Mouse (Mus musculus) A20 (cell line): ENCODE results near the gene Ube2q2.
"Not testable (repeated sequence)": the region's sequence is repeated elsewhere in the genome, so short reads cannot be mapped to it uniquely, and the experiment has no call there.

Experiments
- DNase-seq: peaks from one replicate; pipeline ENCODE4 v3.0.0-alpha.2; 2011; ENCODE audit warnings: low read depth, low spot score

Gene Ube2q2

DNA sequence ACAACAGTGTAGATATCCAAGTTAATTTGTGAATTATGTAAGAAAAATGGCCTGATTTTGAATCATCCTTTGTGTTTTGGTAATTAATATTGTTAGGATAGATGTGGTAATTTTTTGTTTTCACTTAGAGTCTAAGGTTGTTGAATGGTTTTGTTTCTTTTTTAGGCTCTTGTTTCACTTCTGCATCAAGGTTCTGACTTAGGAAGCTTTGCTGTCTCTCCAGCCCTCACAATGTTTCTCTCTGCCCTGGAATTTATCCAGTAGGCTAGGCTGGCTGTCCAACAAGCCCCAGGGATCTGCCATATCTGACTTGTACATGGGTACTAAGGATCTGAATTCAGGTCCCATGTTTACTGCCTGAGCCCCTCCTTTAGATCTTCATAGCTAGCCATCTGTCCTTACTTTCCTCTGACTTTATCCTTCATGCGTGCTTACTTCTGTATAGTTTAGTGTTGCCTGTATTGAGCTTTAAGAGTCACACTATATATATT is 23.6 kb downstream of the Ube2q2 start:
- DNase-seq = peak; percentile 63

GRCm38 (mm10) chr9:55174235-55174634 is 25.6 kb downstream of the Ube2q2 start:
- DNase-seq = no peak

DNA sequence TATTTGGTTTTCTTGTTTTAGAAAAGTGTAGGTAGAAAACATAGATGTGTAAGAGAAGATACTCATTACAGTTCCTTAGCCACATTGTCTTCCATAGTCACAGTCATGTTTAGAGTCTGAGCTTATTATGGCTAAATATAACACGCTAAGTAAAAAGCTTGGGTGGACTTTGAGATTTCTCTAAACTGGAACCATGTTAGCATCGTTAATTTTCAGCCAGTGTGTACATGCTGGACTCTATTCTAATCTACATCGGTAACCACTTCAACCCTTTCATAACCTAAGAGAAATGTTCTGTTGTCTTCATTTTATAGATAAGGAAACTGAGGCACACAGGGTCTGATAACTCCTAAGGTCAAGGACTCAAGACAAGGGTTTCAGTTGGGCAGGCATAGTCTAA is 47.2 kb downstream of the Ube2q2 start:
- DNase-seq = no peak

- no peak for DNase-seq
Observed at GRCm38 (mm10) chr9:55198260-55198659, 49.6 kb downstream of the Ube2q2 start.

DNA sequence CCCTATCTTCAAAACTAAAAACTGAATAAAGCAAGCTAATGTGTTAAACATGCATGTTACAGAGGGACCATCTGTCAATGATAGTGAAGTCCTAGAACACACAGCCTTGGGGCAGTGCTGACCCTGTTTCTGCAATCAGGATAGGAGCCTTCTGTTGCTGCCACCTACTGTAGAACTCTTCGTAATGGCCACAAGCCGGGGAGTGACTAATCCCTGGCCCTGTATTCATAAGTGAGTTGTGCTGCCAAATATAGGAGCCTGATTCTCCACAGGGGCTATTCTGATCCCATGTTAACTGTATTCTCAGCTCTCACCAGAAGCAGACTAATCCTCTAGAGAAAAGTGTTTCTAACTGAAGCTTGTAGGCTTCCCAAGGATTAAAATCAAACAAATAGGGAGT is 50.7 kb downstream of the Ube2q2 start:
- DNase-seq = no peak

- DNase-seq = no peak
Observed at GRCm38 (mm10) chr9:55208458-55208789, 59.8 kb downstream of the Ube2q2 start.

DNA sequence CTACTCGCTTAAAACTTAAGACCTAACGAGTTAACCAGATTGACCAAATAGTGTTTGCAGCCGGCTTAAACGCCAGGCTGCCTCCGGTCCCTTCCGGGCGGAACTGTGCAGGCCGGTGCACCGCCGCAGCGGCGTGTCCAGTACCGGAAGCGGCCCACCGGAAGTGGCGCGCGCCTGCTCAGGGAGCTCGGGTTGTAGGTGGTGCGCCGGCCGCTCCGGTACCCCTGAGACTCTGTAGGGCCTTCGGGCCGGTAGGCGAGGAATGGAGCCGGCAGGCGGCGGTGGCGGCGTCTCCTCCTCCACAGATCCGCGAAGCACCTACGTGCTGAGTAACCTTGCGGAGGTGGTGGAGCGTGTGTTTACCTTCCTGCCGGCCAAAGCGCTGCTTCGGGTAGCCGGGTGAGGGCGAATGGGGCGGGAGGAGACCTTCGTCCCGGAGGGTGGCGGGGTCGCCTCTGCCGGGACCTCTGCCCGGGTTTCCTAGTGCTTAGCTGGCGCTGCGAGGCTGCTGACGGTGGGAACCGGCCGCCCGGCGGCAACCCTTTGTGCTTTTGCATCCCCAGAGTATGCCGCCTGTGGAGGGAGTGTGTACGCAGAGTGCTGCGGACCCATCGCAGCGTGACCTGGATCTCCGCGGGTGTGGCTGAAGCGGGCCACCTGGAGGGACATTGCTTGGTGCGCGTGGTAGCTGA is 60.3 kb downstream of the Ube2q2 start, which contains the start of gene Fbxo22:
Fbxo22 (plus strand) TSS at position 136 of the 692 bp plus-strand sequence.
- peak; percentile 94 for DNase-seq

GRCm38 (mm10) chr9:55211611-55212010 is 63.0 kb downstream of the Ube2q2 start:
- DNase-seq = no peak

- DNase-seq = no peak
Observed at GRCm38 (mm10) chr9:55213396-55213795, 64.7 kb downstream of the Ube2q2 start.

DNA sequence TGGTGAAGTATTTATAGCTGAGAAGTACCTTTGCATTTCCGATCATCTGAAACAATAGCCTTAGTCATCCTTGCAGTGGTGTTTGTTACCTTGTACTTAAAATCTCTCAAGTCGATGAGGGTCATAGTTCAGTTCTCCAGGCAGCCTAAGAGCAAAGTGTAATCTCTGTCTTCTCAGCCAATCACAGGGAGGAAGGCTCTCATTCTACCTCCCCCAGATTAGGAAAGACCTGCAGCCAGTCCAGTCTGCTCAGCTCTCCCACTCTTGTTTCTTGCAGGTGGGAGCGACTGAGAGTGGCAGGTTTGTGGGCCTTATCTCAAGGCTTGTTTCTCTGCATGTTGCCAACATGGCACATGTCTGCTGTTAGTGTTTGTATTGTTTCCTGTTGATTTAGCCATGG is 66.4 kb downstream of the Ube2q2 start:
- DNase-seq = no peak

GRCm38 (mm10) chr9:55215648-55216047 is 67.0 kb downstream of the Ube2q2 start:
- DNase-seq = no peak

- DNase-seq = no peak
Observed at GRCm38 (mm10) chr9:55216078-55216477, 67.4 kb downstream of the Ube2q2 start.

GRCm38 (mm10) chr9:55217381-55217780 is 68.7 kb downstream of the Ube2q2 start:
- DNase-seq = no peak

DNA sequence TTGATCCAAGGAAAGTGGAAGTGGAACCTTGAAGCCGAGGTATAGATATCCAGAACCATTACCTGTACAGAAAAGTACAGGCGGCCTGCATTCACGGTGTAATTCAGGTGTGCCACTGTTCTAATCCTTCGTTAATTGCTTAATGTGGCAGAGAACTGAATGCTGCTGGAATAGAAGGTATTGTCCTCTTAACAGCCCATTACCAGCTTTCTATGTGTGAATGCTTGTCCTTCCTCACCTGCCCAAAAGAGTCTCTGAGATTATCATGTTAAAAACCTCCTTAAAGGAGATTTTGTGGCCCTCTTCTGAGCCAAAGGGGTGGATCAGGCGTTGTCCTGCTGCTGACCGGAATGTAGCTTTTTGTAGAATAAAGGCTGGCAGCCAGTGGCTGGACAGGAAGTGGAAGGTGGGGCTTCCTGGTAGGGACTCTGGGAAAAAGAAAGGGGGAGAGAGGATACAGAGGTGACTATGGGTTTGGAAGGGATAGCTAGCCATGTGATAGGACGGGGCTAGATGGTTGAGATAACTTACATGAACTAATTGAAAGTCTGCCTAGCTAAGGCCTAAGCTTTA is 76.6 kb downstream of the Ube2q2 start:
- DNase-seq = no peak

DNA sequence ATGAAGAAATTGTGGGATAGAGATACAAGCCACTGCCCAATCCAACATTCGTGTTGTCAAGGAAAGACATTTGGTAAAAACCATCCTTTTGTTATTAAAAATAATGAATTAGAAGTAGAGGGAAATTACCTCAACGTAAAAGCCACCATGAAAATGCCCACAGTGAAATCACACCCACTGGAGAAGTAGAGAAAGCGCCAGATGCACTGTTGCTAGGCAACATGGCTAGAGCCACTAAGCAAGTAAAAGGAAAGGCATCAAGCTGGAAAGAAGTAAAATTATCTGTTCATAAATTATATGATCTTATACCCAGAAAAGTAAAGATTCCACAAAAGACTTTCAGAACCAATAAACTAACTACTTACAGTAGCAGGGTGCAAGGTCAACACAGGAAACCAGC is 77.6 kb downstream of the Ube2q2 start:
- no peak for DNase-seq

DNA sequence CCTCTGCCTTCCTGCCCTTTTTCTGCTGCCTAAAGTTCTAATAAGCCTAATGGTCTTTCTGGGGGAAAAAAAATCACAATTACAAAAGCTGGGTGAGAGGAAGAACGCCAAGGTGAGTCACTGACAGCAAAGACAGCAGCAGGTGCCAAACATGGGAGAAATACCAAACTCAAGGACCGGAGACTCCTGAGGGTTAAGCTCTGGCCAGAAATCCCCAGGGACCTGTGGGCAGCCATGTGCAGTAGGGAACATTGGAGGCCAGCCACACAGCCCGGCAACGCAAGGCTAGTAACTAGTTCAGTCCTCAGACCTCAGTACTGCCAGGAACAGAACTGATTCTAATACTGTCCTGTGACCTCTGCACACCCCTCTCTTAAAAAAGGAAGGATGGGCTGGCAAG is 79.5 kb downstream of the Ube2q2 start:
- DNase-seq = no peak

DNA sequence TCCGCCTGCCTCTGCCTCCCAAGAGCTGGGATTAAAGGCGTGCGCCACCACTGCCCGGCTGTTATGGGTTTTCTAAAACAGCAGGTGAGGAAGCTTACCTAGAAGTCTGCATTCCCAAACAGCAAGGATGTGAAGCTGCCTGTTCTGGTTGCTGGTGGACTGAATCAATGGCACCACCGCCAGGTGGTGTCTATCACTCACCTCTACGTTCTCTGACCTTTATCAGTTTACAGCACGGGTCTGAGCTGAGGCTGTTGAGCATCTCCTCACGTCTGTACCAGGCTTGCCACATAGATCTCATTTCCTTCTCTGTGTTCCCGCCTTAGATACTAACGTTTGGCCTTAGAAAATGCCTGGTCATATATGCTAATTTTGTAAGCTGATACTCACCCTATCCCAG is 80.4 kb downstream of the Ube2q2 start:
- no peak for DNase-seq

DNA sequence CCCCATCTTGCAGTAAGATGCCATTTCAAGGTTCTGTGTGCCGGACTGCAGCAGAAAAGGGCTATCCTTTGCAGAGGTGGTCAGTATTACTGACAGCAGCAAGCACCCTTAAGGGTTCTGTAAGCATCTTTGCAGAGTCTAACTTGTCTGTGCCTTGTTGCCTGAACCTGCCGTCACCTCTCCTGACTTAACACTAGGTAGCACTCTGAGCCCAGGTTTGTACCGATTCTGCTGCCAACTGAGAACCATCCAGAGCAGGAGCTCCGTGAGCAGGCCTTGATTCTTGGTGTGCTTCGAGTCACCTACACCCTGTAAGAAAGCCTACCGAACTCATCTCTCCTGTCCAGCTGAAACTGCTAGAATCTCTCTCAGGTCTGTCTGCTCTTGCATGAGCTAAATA is 82.9 kb downstream of the Ube2q2 start:
- DNase-seq = peak; percentile 17

GRCm38 (mm10) chr9:55232110-55232509 is 83.5 kb downstream of the Ube2q2 start:
- no peak for DNase-seq

DNA sequence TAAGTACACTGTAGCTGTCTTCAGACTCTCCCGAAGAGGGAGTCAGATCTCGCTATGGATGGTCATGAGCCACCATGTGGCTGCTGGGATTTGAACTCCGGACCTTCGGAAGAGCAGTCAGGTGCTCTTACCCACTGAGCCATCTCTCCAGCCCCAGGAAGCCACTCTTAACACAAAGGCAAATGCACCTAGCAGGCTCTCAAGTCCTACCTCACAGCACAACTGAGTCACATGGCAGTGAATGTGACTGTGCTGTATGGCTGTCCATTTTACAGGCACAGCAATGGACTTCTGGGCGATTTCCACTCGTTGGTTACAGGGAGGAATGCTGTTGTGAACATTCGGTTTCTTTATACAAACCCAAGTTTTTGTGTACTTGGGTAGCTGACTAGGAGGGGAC is 83.9 kb downstream of the Ube2q2 start:
- DNase-seq = no peak

DNA sequence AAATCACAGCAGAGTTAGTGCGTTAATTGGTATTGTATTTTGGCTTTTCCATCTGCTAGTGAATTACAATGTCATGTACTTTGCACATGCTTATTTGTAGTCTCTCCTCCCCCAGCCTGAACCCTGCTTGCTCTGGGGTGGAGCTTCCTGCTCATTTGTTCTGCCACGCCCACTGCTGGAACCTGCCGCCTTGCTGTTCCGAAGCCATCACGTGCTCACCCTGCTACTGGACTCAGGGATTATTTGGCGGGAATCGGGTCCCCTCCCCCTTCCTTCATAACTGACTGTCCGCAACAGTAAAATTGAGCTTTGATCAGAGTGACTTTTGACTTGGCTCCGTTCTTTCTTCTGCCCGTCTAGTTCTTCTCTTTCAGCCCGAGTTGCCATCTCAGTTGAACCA is 84.4 kb downstream of the Ube2q2 start:
- not testable (repeated sequence) for DNase-seq

- no peak for DNase-seq
Observed at GRCm38 (mm10) chr9:55236235-55237165, 87.8 kb downstream of the Ube2q2 start.
